Mouse (Mus musculus): ENCODE results near the gene Ina. TPM values are rescaled to one million over a fixed set of nuclear protein-coding genes. Genes with fewer than 3 reads are reported as not detected.
A peak's percentile ranks its signal among the peaks of the same experiment; 100 is the strongest.

Ina gene
- polyA plus RNA-seq, 1 experiment from 2014 or later = 4.7 TPM

DNA sequence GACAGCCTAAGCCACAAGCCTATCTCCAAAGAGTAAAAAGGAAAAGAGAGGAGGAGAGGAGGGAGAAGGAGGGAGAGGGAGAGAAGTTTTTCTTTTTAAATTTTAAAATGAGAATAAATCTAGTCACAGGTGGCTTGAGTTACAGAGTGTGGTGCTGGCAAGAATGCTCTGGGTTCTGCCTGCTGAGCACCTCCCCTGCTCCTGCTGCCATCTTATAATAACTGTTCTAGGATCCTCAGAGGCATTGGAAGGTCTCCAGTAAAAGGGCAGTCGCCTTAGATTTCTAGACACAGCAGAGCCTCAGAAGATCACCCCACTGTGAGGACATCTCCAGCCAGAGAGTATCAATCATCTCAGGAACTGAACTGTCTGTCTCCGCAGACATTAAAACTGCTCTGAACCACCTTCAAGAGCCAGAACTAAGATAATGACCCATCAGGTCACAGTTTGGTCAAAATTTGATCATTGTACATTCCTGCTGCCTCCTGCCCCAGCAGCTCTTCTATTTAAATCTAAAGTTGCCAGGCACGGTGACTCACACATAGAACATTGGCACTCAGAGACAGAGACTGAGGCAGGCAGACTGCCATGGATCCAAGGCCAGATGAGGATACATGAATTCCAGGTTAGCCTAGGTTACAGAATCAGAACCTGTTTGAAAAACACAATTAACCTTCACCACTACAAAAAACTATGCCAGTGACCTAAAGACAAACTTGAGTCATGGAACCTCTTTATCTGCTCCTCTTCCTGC, 26.4 kb downstream of the Ina start:
- Histone ChIP-seq H3K4me2 (replicated peaks; ENCODE audit: low read depth) (no peak overlapping the region), H3K4me1 (replicated peaks; ENCODE audit: control insufficient read depth, insufficient read depth, low read length) (no peaks in the 10 kb centered on the region), H3K4me3 (ENCODE audit: low read depth, low read length) (no peak overlapping the region), H3K36me3 (ENCODE audit: control insufficient read depth, insufficient read depth) (peaks cover 15% of the 10 kb centered on the region), H3K9ac (ENCODE audit: low read depth, low read length) (no peak overlapping the region), H3K27me3 (replicated peaks; ENCODE audit: control insufficient read depth, insufficient read depth, low read length) (no peaks in the 10 kb centered on the region), H3K9me3 (ENCODE audit: control insufficient read depth) (no peaks in the 10 kb centered on the region), H3K27ac (ENCODE audit: low read depth, low read length) (no peak overlapping the region)
- no peak for TF ChIP-seq CTCF (IDR thresholded peaks at IDR 0.05; ENCODE audit: low read depth)
- 90% methylated on average over 3 of the region's 3 CpGs for WGBS
- no peak for ATAC-seq

DNA sequence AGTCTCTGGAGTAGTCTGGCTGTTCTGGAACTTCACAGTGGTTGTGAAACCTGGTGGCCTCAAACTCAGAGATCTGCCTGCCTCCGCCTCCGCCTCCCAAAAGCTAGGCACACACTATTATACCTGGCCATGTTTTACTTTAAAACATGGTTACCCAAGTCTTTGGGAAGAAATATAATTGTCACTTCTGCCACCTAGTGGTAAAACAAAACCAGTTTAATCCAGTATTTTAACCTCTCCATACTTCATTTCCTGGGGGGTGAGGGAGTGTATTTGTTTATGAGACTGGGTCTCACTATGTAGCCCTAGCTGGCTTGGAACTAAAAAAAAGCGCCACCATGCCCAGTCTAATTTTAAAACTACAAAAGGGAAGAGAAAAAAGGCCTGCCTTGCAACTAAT, 29.1 kb downstream of the Ina start:
- 87% methylated on average over 3 of the region's 3 CpGs for WGBS

GRCm38 (mm10) chr19:47046343-47046742, 31.8 kb downstream of the Ina start:
- ATAC-seq = no peak
- H3K36me3 ChIP-seq (ENCODE audit: control insufficient read depth, insufficient read depth) = peaks cover 11% of the 10 kb centered on the region
- H3K27me3 ChIP-seq (replicated peaks; ENCODE audit: control insufficient read depth, insufficient read depth, low read length) = no peaks in the 10 kb centered on the region
- no peak overlapping the region for H3K9ac ChIP-seq (ENCODE audit: low read depth, low read length)
- 87% methylated on average over 1 of the region's 1 CpGs for WGBS
- no peaks in the 10 kb centered on the region for H3K9me3 ChIP-seq (ENCODE audit: control insufficient read depth)
- no peak overlapping the region for H3K4me3 ChIP-seq (ENCODE audit: low read depth, low read length)
- H3K4me1 ChIP-seq (replicated peaks; ENCODE audit: control insufficient read depth, insufficient read depth, low read length) = 0 out of 2 replicates have a peak, but pooled peaks cover 3% of the 10 kb centered on the region
- no peak overlapping the region for H3K4me2 ChIP-seq (replicated peaks; ENCODE audit: low read depth)
- TF ChIP-seq CTCF (IDR thresholded peaks at IDR 0.05; ENCODE audit: low read depth) = peak; percentile 59
- H3K27ac ChIP-seq (ENCODE audit: low read depth, low read length) = no peak overlapping the region

More for the DNA sequence above, 29.1 kb downstream of the Ina start:
- H3K27ac ChIP-seq (ENCODE audit: low read depth, low read length) = no peak overlapping the region
- no peak overlapping the region for H3K4me2 ChIP-seq (replicated peaks; ENCODE audit: low read depth)
- no peak for ATAC-seq
- peaks cover 16% of the 10 kb centered on the region for H3K36me3 ChIP-seq (ENCODE audit: control insufficient read depth, insufficient read depth)
- peak; percentile 61 for TF ChIP-seq CTCF (IDR thresholded peaks at IDR 0.05; ENCODE audit: low read depth)
- H3K4me1 ChIP-seq (replicated peaks; ENCODE audit: control insufficient read depth, insufficient read depth, low read length) = no peaks in the 10 kb centered on the region
- H3K4me3 ChIP-seq (ENCODE audit: low read depth, low read length) = no peak overlapping the region
- H3K9ac ChIP-seq (ENCODE audit: low read depth, low read length) = no peak overlapping the region
- H3K9me3 ChIP-seq (ENCODE audit: control insufficient read depth) = no peaks in the 10 kb centered on the region
- no peaks in the 10 kb centered on the region for H3K27me3 ChIP-seq (replicated peaks; ENCODE audit: control insufficient read depth, insufficient read depth, low read length)

DNA sequence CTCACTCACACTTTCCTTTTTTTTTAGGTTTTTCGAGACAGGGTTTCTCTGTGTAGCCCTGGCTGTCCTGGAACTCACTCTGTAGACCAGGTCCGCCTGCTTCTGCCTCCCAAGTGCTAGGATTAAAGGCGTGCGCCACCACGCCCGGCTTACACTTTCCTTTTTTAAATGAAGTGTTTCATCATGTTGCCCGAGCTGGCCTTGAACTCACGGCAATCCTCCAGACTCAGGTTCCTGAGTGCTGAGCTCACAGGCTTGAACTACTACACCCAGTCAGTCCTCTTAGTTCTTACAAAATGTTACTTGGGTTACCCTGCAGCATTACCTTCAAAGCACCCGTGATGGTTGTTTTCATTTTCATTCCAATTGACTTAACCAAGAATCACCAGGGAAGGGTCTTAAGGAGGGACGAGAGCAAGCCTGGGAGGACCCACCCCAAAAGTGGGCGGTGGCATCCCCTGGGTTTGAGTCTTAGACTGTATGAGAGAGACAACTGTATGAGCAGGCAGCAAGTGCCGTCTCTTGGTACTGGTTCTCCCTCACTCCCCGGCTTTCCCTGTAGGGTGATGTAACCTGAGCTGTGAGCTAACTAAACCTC, 32.8 kb downstream of the Ina start:
- TF ChIP-seq CTCF (IDR thresholded peaks at IDR 0.05; ENCODE audit: low read depth) = no peak
- no peak for ATAC-seq

DNA sequence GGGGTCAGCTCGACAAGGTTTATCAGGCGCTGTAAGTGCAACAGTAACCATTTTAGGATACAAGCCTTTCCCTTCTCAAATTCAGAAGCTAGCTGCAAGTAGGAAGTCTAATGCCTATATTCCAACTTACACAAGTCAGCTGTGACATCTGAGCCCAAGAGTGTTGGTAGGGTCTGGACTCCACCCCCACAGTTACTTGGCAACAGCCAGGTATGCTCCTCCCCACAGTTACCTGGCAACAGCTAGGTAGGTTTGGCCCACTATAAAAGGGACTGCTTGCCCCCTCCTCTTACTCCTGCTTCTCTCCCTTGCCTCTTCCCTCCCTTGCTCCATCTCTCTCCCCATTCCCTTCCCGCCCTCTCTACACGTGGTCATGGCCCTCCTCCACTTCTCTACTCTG, 34.6 kb downstream of the Ina start:
- peaks cover 11% of the 10 kb centered on the region for H3K36me3 ChIP-seq (ENCODE audit: control insufficient read depth, insufficient read depth)
- no peak overlapping the region for H3K9ac ChIP-seq (ENCODE audit: low read depth, low read length)
- WGBS = 65% methylated on average over 4 of the region's 4 CpGs
- H3K4me2 ChIP-seq (replicated peaks; ENCODE audit: low read depth) = no peak overlapping the region
- no peak overlapping the region for H3K27ac ChIP-seq (ENCODE audit: low read depth, low read length)
- H3K9me3 ChIP-seq (ENCODE audit: control insufficient read depth) = no peaks in the 10 kb centered on the region
- no peak overlapping the region for H3K4me3 ChIP-seq (ENCODE audit: low read depth, low read length)
- no peaks in the 10 kb centered on the region for H3K27me3 ChIP-seq (replicated peaks; ENCODE audit: control insufficient read depth, insufficient read depth, low read length)
- no peak for ATAC-seq
- H3K4me1 ChIP-seq (replicated peaks; ENCODE audit: control insufficient read depth, insufficient read depth, low read length) = 0 out of 2 replicates have a peak, but pooled peaks cover 3% of the 10 kb centered on the region
- TF ChIP-seq CTCF (IDR thresholded peaks at IDR 0.05; ENCODE audit: low read depth) = no peak

More for the DNA sequence above, 32.8 kb downstream of the Ina start:
- Histone ChIP-seq H3K4me2 (replicated peaks; ENCODE audit: low read depth) (no peak overlapping the region), H3K27me3 (replicated peaks; ENCODE audit: control insufficient read depth, insufficient read depth, low read length) (no peaks in the 10 kb centered on the region), H3K36me3 (ENCODE audit: control insufficient read depth, insufficient read depth) (peaks cover 11% of the 10 kb centered on the region), H3K9ac (ENCODE audit: low read depth, low read length) (no peak overlapping the region), H3K4me3 (ENCODE audit: low read depth, low read length) (no peak overlapping the region), H3K27ac (ENCODE audit: low read depth, low read length) (no peak overlapping the region), H3K4me1 (replicated peaks; ENCODE audit: control insufficient read depth, insufficient read depth, low read length) (0 out of 2 replicates have a peak, but pooled peaks cover 3% of the 10 kb centered on the region), H3K9me3 (ENCODE audit: control insufficient read depth) (no peaks in the 10 kb centered on the region)
- 80% methylated on average over 13 of the region's 13 CpGs for WGBS

DNA sequence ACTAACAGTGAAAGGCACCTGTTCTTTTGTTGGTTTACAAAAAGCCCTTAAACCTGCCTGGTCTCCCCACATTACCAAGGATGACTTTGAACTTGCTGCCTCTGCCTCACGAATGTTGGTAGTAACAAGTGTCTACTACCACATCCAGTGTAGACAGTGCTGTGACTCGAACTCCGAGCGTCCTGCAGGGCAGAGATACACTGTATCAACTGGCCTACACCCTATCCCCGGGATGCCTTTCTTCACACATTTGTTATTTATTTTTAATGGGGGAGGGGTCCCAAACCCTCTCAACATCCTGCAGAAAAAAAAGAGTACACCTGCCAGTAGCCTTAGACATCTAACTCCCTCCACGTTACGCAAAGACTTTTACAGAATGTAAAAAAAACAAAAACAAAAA, 35.3 kb downstream of the Ina start:
- H3K27ac ChIP-seq (ENCODE audit: low read depth, low read length) = peak overlapping the region; percentile 82; the same call in 1 of the 2 replicates
- H3K4me1 ChIP-seq (replicated peaks; ENCODE audit: control insufficient read depth, insufficient read depth, low read length) = 0 out of 2 replicates have a peak, but pooled peaks cover 3% of the 10 kb centered on the region
- H3K4me3 ChIP-seq (ENCODE audit: low read depth, low read length) = peak overlapping the region; percentile 91
- peak overlapping the region; percentile 70; the same call in 1 of the 2 replicates for H3K9ac ChIP-seq (ENCODE audit: low read depth, low read length)
- peak overlapping the region; percentile 94 for H3K4me2 ChIP-seq (replicated peaks; ENCODE audit: low read depth)
- H3K36me3 ChIP-seq (ENCODE audit: control insufficient read depth, insufficient read depth) = peaks cover 7% of the 10 kb centered on the region
- H3K27me3 ChIP-seq (replicated peaks; ENCODE audit: control insufficient read depth, insufficient read depth, low read length) = no peaks in the 10 kb centered on the region
- no peaks in the 10 kb centered on the region for H3K9me3 ChIP-seq (ENCODE audit: control insufficient read depth)
- WGBS = 6% methylated on average over 7 of the region's 7 CpGs
- no peak for TF ChIP-seq CTCF (IDR thresholded peaks at IDR 0.05; ENCODE audit: low read depth)
- no peak for ATAC-seq

All from intestine, postnatal 0 days (tissue).